Mouse (Mus musculus) olfactory bulb, adult 2 months (tissue): ENCODE results near the gene Cradd. TPM values are rescaled to one million over a fixed set of nuclear protein-coding genes. Genes with fewer than 3 reads are reported as not detected.

ENCODE experiments used
- H3K27ac ChIP-seq: fragments of 200-500 bp; 2 replicates; pipeline ENCODE4 v1.5.1; 2012; ENCODE audit warnings: low read depth, low read length; ENCODE audit not compliant: insufficient read depth
- H3K4me1 ChIP-seq: fragments of 200-500 bp; 2 replicates; pipeline ENCODE4 v1.6.1; 2012; ENCODE audit warnings: low read length; ENCODE audit not compliant: control insufficient read depth, insufficient read depth
- H3K4me3 ChIP-seq: fragments of 200-500 bp; 2 replicates; pipeline ENCODE4 v1.5.1; 2012; ENCODE audit warnings: mild to moderate bottlenecking, low read depth, low read length, moderate library complexity; ENCODE audit not compliant: insufficient read depth
- CTCF ChIP-seq: fragments of 200-500 bp; IDR thresholded peaks from 2 replicates; pipeline ENCODE4 v1.5.1; 2012; ENCODE audit warnings: low read depth, mild to moderate bottlenecking, low read length, moderate library complexity; ENCODE audit not compliant: insufficient read depth
- POLR2A ChIP-seq: fragments of 200-500 bp; IDR thresholded peaks from 2 replicates; pipeline ENCODE4 v1.6.1; 2012; ENCODE audit warnings: mild to moderate bottlenecking, low read depth, low read length, moderate library complexity; ENCODE audit not compliant: insufficient read depth
- WGBS: fragments of 180-500 bp; shearing (Covaris S2); methylation state at CpG from one replicate; pipeline ENCODE4 v1.1.7; 2018; 5-methylcytosine and 5-hydroxymethylcytosine counted together
- polyA plus RNA-seq: library from polyadenylated mRNA; stranded (reverse); fragments of >200 nt; gene quantifications from 2 replicates; pipeline ENCODE4 v1.2.4, GENCODE M21; 2012; ENCODE audit warnings: low replicate concordance; ENCODE audit not compliant: missing spikeins, insufficient read depth, insufficient read length

Cradd gene
- polyA plus RNA-seq, 1 experiment = not detected

- Histone ChIP-seq H3K4me1 (peaks cover 6% of the 10 kb centered on the region), H3K27ac (no peak overlapping the region), H3K4me3 (no peak overlapping the region)
- TF ChIP-seq POLR2A = no peak
- no peak for TF ChIP-seq CTCF
- WGBS = 69% methylated on average over 5 of the region's 5 CpGs
Measured at GRCm38 (mm10) chr10:95184210-95184609, 139.7 kb downstream of the Cradd start.

- Histone ChIP-seq H3K4me1 (peaks cover 6% of the 10 kb centered on the region), H3K27ac (no peak overlapping the region), H3K4me3 (no peak overlapping the region)
- TF ChIP-seq POLR2A = no peak
- no peak for TF ChIP-seq CTCF
- 39% methylated on average over 4 of the region's 4 CpGs for WGBS
Measured at GRCm38 (mm10) chr10:95183051-95183450, 140.9 kb downstream of the Cradd start.

- H3K4me3 ChIP-seq = no peak overlapping the region
- H3K4me1 ChIP-seq = peaks cover 6% of the 10 kb centered on the region
- no peak for TF ChIP-seq POLR2A
- no peak for TF ChIP-seq CTCF
- 89% methylated on average over 4 of the region's 4 CpGs for WGBS
- H3K27ac ChIP-seq = no peak overlapping the region
Measured at GRCm38 (mm10) chr10:95182405-95182804, 141.5 kb downstream of the Cradd start.

- no peak overlapping the region for H3K27ac ChIP-seq
- TF ChIP-seq POLR2A = no peak
- TF ChIP-seq CTCF = no peak
- WGBS = 20% methylated on average over 10 of the region's 10 CpGs
- peak overlapping the region; percentile 8; the same call in 1 of the 2 replicates for H3K4me3 ChIP-seq
- peaks cover 6% of the 10 kb centered on the region for H3K4me1 ChIP-seq
Measured at GRCm38 (mm10) chr10:95181553-95181952, 142.4 kb downstream of the Cradd start.

GRCm38 (mm10) chr10:95180900-95181299 is 143.0 kb downstream of the Cradd start:
- Histone ChIP-seq H3K4me1 (peaks cover 6% of the 10 kb centered on the region), H3K4me3 (no peak overlapping the region), H3K27ac (no peak overlapping the region)
- TF ChIP-seq POLR2A (no peak), CTCF (no peak)
- 93% methylated on average over 3 of the region's 3 CpGs for WGBS

- no peak overlapping the region for H3K27ac ChIP-seq
- WGBS = 93% methylated on average over 8 of the region's 8 CpGs
- peaks cover 6% of the 10 kb centered on the region for H3K4me1 ChIP-seq
- no peak for TF ChIP-seq POLR2A
- TF ChIP-seq CTCF = no peak
- H3K4me3 ChIP-seq = no peak overlapping the region
Measured at GRCm38 (mm10) chr10:95180177-95180576, 143.8 kb downstream of the Cradd start.

- 90% methylated on average over 4 of the region's 4 CpGs for WGBS
- no peak for TF ChIP-seq POLR2A
- TF ChIP-seq CTCF = no peak
- Histone ChIP-seq H3K27ac (no peak overlapping the region), H3K4me3 (no peak overlapping the region), H3K4me1 (peaks cover 6% of the 10 kb centered on the region)
Measured at GRCm38 (mm10) chr10:95178785-95179184, 145.1 kb downstream of the Cradd start.

- 67% methylated on average over 26 of the region's 26 CpGs for WGBS
- no peaks in the 10 kb centered on the region for H3K4me1 ChIP-seq
- H3K27ac ChIP-seq = no peak overlapping the region
- no peak overlapping the region for H3K4me3 ChIP-seq
- TF ChIP-seq CTCF = no peak
Measured at GRCm38 (mm10) chr10:95175423-95176120, 148.4 kb downstream of the Cradd start.

GRCm38 (mm10) chr10:95174260-95174659 is 149.7 kb downstream of the Cradd start:
- no peak for TF ChIP-seq CTCF
- no peak for TF ChIP-seq POLR2A
- no peaks in the 10 kb centered on the region for H3K4me1 ChIP-seq
- 82% methylated on average over 6 of the region's 6 CpGs for WGBS
- H3K27ac ChIP-seq = no peak overlapping the region
- H3K4me3 ChIP-seq = no peak overlapping the region

GRCm38 (mm10) chr10:95170721-95171354 is 153.1 kb downstream of the Cradd start:
- no peak for TF ChIP-seq POLR2A
- TF ChIP-seq CTCF = no peak
- 88% methylated on average over 9 of the region's 9 CpGs for WGBS
- H3K4me3 ChIP-seq = no peak overlapping the region

More at GRCm38 (mm10) chr10:95170721-95171354, 153.1 kb downstream of the Cradd start:
- Histone ChIP-seq H3K27ac (no peak overlapping the region), H3K4me1 (no peaks in the 10 kb centered on the region)
